Mouse (Mus musculus) olfactory bulb, adult 2 months (tissue): Measurements from ENCODE around the gene Med19.

Experiments
- CTCF ChIP-seq: fragments of 200-500 bp; IDR thresholded peaks from 2 replicates; pipeline ENCODE4 v1.5.1; 2012; ENCODE audit warnings: low read depth, mild to moderate bottlenecking, low read length, moderate library complexity; ENCODE audit not compliant: insufficient read depth
- POLR2A ChIP-seq: fragments of 200-500 bp; IDR thresholded peaks from 2 replicates; pipeline ENCODE4 v1.6.1; 2012; ENCODE audit warnings: mild to moderate bottlenecking, low read depth, low read length, moderate library complexity; ENCODE audit not compliant: insufficient read depth

GRCm38 (mm10) chr2:84704329-84704728 is 26.1 kb downstream of the Med19 start:
- TF ChIP-seq CTCF (no peak), POLR2A (no peak)
